21 mouse cellular contexts compared by ENCODE assay signal in genomic region chr6:94270001-94270400, GRCm38 (mm10).
"Had no signal": no experiment of that assay in that cellular context is flagged by ENCODE, and none has a peak within 500 bp of the region (broad histone marks: within the 10 kb centered on the region; RNA-seq: fewer than 3 reads in every experiment).

No protein-coding gene starts in this region.

- H3K36me3 ChIP-seq: limb, embryonic 12.5 days; limb, embryonic 15.5 days; neural tube, embryonic 12.5 days; neural tube, embryonic 15.5 days; stomach, embryonic 15.5 days had no signal

- H3K4me3 ChIP-seq: limb, embryonic 12.5 days; limb, embryonic 15.5 days; megakaryocyte, embryonic 14.5 days; neural tube, embryonic 12.5 days; neural tube, embryonic 15.5 days; stomach, embryonic 15.5 days had no signal

- H3K27me3 ChIP-seq: limb, embryonic 12.5 days; limb, embryonic 15.5 days; megakaryocyte, embryonic 14.5 days; neural tube, embryonic 12.5 days; neural tube, embryonic 15.5 days; stomach, embryonic 15.5 days had no signal

- H3K27ac ChIP-seq: limb, embryonic 12.5 days; limb, embryonic 15.5 days; liver, embryonic 14.5 days; neural tube, embryonic 12.5 days; neural tube, embryonic 15.5 days; stomach, embryonic 15.5 days had no signal

- DNase-seq: kidney, adult 9 months; kidney, postnatal 14 days; kidney, postnatal 4 days; left cerebral cortex, postnatal 4 days; liver, postnatal 0 days; lung, embryonic 14.5 days; lung, postnatal 10 days; lung, postnatal 36 days; midbrain, embryonic 14.5 days; right cerebral cortex, postnatal 25 days; spleen, adult 18-20 months; thymus, postnatal 25 days had no signal

- H3K9me3 ChIP-seq: limb, embryonic 12.5 days; limb, embryonic 15.5 days; megakaryocyte, embryonic 14.5 days; neural tube, embryonic 12.5 days; neural tube, embryonic 15.5 days; stomach, embryonic 15.5 days had no signal

- ATAC-seq: liver, postnatal 0 days had no signal

- H3K9ac ChIP-seq: limb, embryonic 12.5 days; limb, embryonic 15.5 days; liver, embryonic 14.5 days; liver, postnatal 0 days; lung, embryonic 14.5 days; neural tube, embryonic 12.5 days; neural tube, embryonic 15.5 days; stomach, embryonic 15.5 days had no signal

- H3K4me2 ChIP-seq: limb, embryonic 12.5 days; limb, embryonic 15.5 days; liver, embryonic 11.5 days; lung, embryonic 14.5 days; midbrain, embryonic 11.5 days; neural tube, embryonic 12.5 days; neural tube, embryonic 15.5 days; stomach, embryonic 15.5 days had no signal

- H3K4me1 ChIP-seq: megakaryocyte, embryonic 14.5 days; neural tube, embryonic 12.5 days; stomach, embryonic 15.5 days had no signal
